ENCODE assay signal across 8 mouse cellular contexts in the genomic region with DNA sequence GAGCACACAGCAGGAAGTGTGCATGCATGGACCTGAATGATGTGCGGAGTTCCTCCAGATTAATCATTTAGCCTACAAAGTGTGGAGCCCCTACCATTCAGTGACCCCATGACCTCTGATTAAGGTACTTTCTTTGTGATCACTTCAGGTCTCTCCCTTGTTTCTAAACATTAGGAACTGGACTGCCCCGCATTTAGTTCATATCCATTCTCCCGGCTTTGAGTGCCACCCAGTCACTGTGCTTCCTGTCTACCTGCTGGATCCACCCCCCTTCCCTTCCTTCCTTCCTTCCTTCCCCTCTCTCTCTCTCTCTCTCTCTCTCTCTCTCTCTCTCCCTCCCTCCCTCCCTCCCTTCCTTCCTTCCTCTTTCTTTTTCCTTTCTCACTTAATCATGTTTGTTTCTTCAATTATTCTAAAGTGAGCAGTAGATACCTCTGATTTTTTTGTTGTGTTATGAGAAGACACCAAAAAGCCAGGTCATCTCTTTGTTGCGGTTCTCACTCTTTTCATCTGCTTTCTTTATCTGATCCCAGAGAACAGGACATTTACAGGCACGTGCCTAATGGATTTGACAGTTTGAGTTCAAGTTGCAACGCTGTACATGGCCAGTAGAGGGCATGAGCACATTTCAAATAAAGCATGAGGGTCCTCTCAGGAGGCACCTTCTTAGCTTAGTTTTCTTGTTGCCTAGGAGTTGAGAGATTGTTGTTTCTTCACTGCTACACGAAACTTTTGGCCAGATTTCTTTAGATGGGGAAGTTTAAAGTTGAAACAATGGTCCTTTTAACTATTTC.
A peak's percentile ranks its signal among the peaks of the same experiment; 100 is the strongest.
DNase-seq lines count a peak whose midpoint lies in the region; ATAC-seq lines count a peak whose summit lies in the region.

No protein-coding gene starts in this region.

- ATAC-seq in forebrain, embryonic 14.5 days = peak; percentile 75
- peak; percentile 63 for ATAC-seq in midbrain, embryonic 16.5 days

- H3K4me3 ChIP-seq in forebrain, embryonic 14.5 days (ENCODE audit: low read depth, low read length) = no peak overlapping the region
- H3K4me3 ChIP-seq in midbrain, embryonic 16.5 days (ENCODE audit: low read depth, low read length) = no peak overlapping the region

- no peaks in the 10 kb centered on the region for H3K4me1 ChIP-seq in forebrain, embryonic 14.5 days (ENCODE audit: control insufficient read depth, insufficient read depth, low read length)
- H3K4me1 ChIP-seq in midbrain, embryonic 16.5 days (ENCODE audit: control insufficient read depth, insufficient read depth, low read length) = no peaks in the 10 kb centered on the region

- no peak overlapping the region for H3K4me2 ChIP-seq in forebrain, embryonic 14.5 days (ENCODE audit: low read length)
- no peak overlapping the region for H3K4me2 ChIP-seq in midbrain, embryonic 16.5 days (ENCODE audit: low read length)

- intact Hi-C loops in left cerebral cortex, postnatal 4 days (cut with DNase I) = loop anchor here (2.0 to 5.0 kb wide), 3 partner anchors 457 to 562 kb away; no protein-coding TSS in a partner anchor

- H3K27me3 ChIP-seq in forebrain, embryonic 14.5 days (replicated peaks; ENCODE audit: control insufficient read depth, insufficient read depth, low read length) = no peaks in the 10 kb centered on the region
- H3K27me3 ChIP-seq in midbrain, embryonic 16.5 days (ENCODE audit: control insufficient read depth, insufficient read depth, low read depth, low read length) = no peaks in the 10 kb centered on the region

- 10% methylated on average over 7 of the region's 7 CpGs for WGBS in forebrain, embryonic 14.5 days
- 9% methylated on average over 7 of the region's 7 CpGs for WGBS in midbrain, embryonic 16.5 days

- no peaks in the 10 kb centered on the region for H3K36me3 ChIP-seq in forebrain, embryonic 14.5 days (ENCODE audit: control insufficient read depth, insufficient read depth, low read length)
- no peaks in the 10 kb centered on the region for H3K36me3 ChIP-seq in midbrain, embryonic 16.5 days (ENCODE audit: control insufficient read depth, insufficient read depth, low read length)

- H3K9ac ChIP-seq in forebrain, embryonic 14.5 days (ENCODE audit: low read length) = no peak overlapping the region
- H3K9ac ChIP-seq in midbrain, embryonic 16.5 days (ENCODE audit: low read depth, low read length) = no peak overlapping the region

- H3K9me3 ChIP-seq in forebrain, embryonic 14.5 days (replicated peaks; ENCODE audit: control insufficient read depth, low read length) = no peaks in the 10 kb centered on the region
- H3K9me3 ChIP-seq in midbrain, embryonic 16.5 days (replicated peaks; ENCODE audit: control insufficient read depth, low read length, poor library complexity, severe bottlenecking) = no peaks in the 10 kb centered on the region

- peak; percentile 65 for DNase-seq in 3T3-L1 (ENCODE audit: low read depth, low spot score)
- peak; percentile 86 for DNase-seq in ES-CJ7 (ENCODE audit: low read depth, low spot score)
- peak; percentile 64 for DNase-seq in cerebellum, adult 11 months
- peak; percentile 95 for DNase-seq in forebrain, embryonic 14.5 days (ENCODE audit: low spot score)
- DNase-seq in kidney, adult 18-20 months = peak; percentile 46
- DNase-seq in left cerebral cortex, postnatal 4 days = peak; percentile 61
- DNase-seq in thymus, postnatal 4 days = peak; percentile 39

- H3K27ac ChIP-seq in forebrain, embryonic 14.5 days (ENCODE audit: low read depth, low read length) = no peak overlapping the region
- no peak overlapping the region for H3K27ac ChIP-seq in midbrain, embryonic 16.5 days (ENCODE audit: low read length)

Comparison
In these comparisons a context has a peak if more than half of its experiments do, and no peak if none do; other contexts are left out.
1. DNase-seq: peak in every context shown above with its lines; median percentile 95 in forebrain, embryonic 14.5 days; 86 in ES-CJ7; 65 in 3T3-L1; 64 in cerebellum, adult 11 months; 61 in left cerebral cortex, postnatal 4 days; 46 in kidney, adult 18-20 months; 39 in thymus, postnatal 4 days.